Mouse (Mus musculus) cerebellum, adult 11-12 months (tissue): ENCODE measurements around the gene Lgalsl.
A peak's percentile ranks its signal among the peaks of the same experiment; 100 is the strongest.

ENCODE experiments used
- DNase-seq: peaks from one replicate; pipeline ENCODE4 v3.0.0; 2022

The Lgalsl gene

DNA sequence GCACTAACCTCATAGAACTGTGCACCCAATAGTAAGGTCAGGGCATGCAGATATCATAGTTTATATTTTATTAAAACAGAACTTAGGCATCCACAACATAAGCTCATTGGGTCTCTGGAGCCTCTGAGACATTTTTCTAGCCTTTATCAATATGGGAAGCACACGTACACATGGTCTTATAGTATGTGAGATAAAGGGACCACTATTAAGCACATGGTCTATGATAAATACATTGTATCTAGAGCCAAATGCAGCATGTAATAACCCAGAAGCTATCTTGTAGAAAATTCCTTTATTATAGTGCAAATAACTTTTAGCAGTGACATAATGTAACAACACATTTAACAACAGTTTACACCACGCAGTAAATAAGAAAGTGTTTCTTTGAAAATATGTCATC lies 7.6 kb downstream of the Lgalsl start:
- no peak for DNase-seq

DNA sequence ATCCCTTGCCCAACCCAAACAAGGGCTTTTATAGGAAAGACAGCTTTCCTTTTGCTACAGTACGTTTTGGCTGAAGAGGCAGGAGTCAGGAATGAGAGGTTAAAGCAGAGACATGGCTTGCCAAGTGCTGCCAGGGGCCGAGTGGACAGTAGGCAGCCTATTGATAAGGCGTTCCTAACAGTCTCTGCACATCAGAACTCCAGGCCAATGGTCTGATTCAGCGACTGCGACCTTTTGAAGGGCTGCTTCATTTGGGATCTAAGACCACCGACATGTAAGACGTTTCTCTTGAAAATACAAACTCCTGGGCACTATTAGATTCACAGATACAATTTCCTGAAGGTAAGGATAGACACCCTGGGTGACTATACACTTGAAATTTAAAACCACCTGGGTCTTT lies 9.5 kb downstream of the Lgalsl start:
- DNase-seq = no peak

DNA sequence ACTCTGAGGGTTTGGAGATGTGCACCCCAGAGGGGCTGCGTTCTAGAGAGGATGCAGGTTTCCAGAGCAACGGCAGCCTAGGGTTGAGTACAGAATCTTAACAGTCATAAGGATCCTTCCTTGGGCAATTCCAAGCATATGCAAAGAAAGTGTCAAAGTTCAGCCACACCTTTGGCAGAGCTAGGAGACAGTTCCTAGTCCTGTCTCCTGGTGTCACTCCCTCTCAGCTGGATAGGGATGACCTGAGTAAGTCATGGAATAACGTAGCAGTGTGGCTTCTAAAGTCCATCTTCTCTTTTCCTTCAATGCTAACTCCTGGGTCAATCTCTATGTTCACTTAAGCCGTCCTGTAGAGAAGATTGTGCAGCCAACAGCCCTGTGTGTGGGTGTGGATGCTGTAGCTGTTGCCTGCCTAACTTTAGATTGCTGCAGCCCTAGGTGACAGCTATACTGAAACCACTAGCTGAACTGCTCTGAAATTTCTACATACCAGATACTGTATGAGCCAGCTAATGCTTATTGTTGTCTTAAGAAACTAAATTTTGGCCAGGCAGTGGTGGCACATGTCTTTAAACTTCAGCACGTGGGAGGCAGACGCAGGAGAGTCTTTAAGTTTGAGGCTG lies 16.8 kb downstream of the Lgalsl start:
- DNase-seq = no peak

GRCm38 (mm10) chr11:20812153-20812887 lies 18.5 kb downstream of the Lgalsl start:
- no peak for DNase-seq

DNA sequence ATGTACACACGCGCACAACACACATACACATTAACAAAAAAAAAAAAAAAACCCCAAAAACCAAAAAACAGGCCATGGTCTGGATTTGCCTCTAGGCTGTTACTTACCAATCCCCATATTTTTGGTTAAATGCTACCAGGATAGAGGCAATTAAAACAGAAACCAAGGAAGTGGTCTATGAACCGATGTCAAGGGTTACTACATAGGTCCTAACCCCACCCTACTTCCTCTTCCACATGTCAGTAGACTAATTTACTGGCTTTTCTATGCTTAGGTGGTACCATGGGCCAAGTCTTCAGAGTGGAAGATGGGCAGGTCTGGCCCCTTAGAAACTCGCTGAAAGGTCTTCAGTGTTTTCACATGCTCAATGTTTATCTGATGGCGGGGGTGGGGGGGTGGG lies 24.2 kb downstream of the Lgalsl start:
- no peak for DNase-seq

GRCm38 (mm10) chr11:20805604-20806249 lies 25.1 kb downstream of the Lgalsl start:
- DNase-seq = no peak

DNA sequence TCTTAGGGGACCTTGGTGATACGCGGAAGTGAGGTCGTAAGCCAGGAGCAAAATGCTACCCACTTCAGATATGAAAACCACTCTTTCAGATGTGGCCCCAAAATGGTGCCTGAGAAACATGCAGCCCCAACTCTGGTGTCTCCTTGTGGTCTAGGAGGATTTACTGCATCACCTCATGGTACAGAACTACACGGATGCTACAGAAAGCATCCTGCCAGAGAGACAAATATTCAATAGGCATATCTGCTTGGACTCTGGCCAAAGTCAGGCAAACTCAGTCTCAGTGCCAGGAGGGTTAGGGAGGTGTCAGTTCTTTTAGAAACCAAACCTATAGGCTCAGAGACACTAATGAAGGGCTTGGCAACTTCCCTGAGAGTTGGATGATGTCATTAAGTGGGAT lies 26.4 kb downstream of the Lgalsl start:
- DNase-seq = no peak

DNA sequence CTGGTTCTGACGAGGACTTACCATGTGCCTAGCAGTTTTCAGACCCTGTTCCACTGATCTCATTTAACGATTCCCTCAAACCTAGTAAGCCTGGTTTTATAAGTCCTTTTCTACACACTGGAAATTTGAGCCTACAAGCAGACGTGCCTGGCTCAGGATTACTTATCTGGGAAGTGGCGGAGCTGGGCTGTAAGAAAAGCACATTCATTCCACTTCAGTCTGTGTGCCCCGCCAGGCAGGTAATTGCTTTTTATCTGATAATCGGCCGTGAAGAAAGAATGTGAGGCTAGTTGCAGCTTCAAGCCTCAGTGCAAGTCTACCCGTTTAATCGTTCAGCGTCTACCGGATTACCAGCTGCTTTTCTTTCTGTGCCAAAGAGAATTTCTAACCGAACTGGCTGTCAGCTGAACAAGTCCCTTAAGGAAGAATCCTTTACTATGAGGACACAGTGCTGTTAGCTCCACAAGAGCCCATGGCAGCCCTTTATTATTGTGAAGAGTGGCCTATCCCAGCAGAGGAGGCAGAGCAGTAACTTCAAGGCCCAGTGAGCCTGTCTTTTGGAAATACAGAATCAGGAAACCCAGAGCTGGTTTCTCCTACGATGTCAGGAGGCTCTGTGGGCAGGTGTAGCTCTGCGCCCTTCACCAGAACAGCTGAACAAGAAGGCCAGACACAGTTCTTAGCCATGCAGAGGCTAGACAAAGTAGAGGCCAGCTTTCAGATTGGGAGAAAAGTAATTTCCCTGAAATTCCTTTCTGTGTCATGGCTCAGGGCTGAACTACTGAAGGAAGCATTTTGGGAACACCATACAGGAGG lies 30.4 kb downstream of the Lgalsl start:
- no peak for DNase-seq

DNA sequence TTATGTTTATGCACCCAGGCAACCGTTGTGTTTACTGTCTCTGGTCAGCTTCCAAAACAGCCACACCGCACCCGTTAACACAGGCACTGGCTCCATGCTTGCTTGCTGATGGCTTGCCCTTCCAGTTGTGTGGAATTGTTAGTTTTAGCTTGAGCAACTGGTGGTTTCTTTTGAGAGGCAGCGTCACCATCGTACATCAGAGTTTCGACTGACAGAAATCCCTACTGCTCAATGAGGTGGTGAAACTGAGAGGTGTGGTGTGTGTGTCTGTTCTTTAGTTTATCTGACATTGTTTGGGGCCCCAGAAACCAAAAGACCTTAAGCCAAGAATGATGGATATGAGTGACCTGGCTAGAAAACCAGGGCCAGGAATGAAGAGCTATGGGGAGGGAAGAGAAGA lies 33.0 kb downstream of the Lgalsl start:
- no peak for DNase-seq

- DNase-seq = no peak
These were observed 35.4 kb downstream of the Lgalsl start for GRCm38 (mm10) chr11:20795466-20795865.

GRCm38 (mm10) chr11:20794913-20795254 lies 36.0 kb downstream of the Lgalsl start:
- no peak for DNase-seq

- peak; percentile 56 for DNase-seq
These were observed 36.5 kb downstream of the Lgalsl start for GRCm38 (mm10) chr11:20794196-20794912.

GRCm38 (mm10) chr11:20793676-20794075 lies 37.2 kb downstream of the Lgalsl start:
- no peak for DNase-seq

GRCm38 (mm10) chr11:20792667-20793066 lies 38.2 kb downstream of the Lgalsl start:
- DNase-seq = no peak

- no peak for DNase-seq
These were observed 39.5 kb downstream of the Lgalsl start for GRCm38 (mm10) chr11:20791334-20791733.

DNA sequence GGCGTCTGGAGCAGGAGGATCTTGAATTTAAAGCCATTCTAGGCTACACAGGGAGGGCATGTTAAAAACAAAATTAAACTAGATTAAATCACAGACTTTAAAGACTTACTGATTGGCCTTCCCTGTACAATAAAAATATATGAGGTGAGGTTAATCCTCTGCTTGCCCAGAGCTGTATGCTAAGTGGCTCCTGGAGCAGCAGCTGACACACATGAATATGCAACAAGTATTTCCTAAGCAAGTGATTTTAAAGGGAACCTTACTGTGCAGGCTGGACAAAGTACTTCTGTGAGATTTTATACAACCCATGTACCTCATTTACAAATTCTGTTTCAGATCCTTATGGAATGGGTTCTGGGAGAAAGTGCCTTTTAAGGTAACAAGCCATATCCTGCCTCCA lies 41.8 kb downstream of the Lgalsl start:
- no peak for DNase-seq

DNA sequence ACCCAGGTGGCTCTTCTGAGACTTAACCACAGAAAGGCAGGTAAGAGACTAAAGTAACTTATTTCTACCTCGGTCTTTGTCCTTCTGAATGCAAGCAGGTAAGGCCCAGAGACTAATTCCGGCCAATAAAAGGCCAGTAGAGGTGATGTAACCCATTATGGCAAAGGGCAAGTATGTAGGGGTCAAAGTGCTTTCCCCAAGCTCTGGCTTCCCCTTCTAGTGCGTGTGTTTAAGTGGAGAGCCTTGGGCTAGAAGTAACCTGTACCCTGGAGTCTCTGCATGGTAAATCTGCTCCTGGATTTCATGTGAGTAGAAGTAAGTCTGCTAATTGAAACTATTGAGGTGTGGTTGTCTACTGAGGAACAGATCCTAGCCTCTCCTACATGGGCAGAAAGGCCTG lies 42.8 kb downstream of the Lgalsl start:
- DNase-seq = no peak

- no peak for DNase-seq
These were observed 44.7 kb downstream of the Lgalsl start for GRCm38 (mm10) chr11:20786191-20786590.

GRCm38 (mm10) chr11:20785186-20785585 lies 45.7 kb downstream of the Lgalsl start:
- no peak for DNase-seq

DNA sequence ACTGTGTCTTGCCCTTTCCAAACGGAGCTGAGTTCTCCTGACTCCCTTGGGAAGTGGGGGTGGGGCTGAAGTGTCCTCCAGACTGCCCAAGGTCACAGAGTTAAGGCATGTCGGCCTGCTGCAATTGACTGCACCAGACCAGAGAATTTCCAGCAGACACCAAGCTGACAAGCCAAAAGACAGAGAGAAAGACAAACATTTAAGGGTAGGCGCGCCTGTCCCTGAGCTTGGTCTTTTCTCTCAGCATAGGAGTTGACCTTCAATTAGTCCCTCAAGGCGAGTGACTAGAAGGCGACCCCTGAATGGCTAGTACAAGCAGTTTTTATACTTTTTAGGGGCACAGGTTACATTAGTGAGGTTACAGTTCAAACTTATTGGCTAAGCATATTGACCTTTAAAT lies 46.1 kb downstream of the Lgalsl start:
- no peak for DNase-seq

DNA sequence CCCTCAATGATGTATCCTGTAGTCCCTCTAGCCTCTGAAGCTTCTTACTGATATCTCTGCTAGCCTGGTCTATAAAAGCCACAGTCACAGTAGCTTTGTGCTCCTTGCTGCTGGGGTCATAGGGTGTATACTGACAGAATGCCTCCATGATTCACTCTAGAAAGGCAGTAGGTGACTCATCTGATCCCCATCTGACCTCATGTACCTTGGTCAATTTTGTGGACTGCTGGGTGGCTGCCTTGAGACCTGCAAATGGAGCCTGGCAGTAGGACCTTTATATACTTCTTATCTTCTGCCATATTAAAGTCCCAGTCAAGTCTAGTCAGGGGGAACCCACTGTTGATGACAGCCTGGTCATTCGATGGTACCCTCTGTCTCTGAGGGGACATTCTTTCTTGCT lies 47.4 kb downstream of the Lgalsl start:
- no peak for DNase-seq

GRCm38 (mm10) chr11:20782620-20783019 lies 48.2 kb downstream of the Lgalsl start:
- DNase-seq = no peak

GRCm38 (mm10) chr11:20780312-20780711 lies 50.5 kb downstream of the Lgalsl start:
- no peak for DNase-seq
